Mouse (Mus musculus) liver, adult (tissue): ENCODE results near the gene Rbm47.

Source experiments
- GATA4 ChIP-seq: IDR thresholded peaks from 2 replicates; pipeline ENCODE4 v1.6.1; 2014; ENCODE audit warnings: mild to moderate bottlenecking, low read length; ENCODE audit not compliant: insufficient replicate concordance

The Rbm47 gene

GRCm38 (mm10) chr5:66008245-66008967 lies 164.5 kb downstream of the Rbm47 start:
- no peak for TF ChIP-seq GATA4

GRCm38 (mm10) chr5:66005041-66005678 lies 167.8 kb downstream of the Rbm47 start:
- TF ChIP-seq GATA4 = no peak

- TF ChIP-seq GATA4 = no peak
These were observed 168.6 kb downstream of the Rbm47 start, which contains the start of gene 9130230L23Rik for GRCm38 (mm10) chr5:66004134-66004925. TSS of gene 9130230L23Rik (minus strand) at chr5:66004285.

GRCm38 (mm10) chr5:66001232-66001631 lies 171.7 kb downstream of the Rbm47 start:
- no peak for TF ChIP-seq GATA4

- TF ChIP-seq GATA4 = no peak
These were observed 172.3 kb downstream of the Rbm47 start for GRCm38 (mm10) chr5:66000567-66001125.

GRCm38 (mm10) chr5:66000074-66000473 lies 172.8 kb downstream of the Rbm47 start:
- TF ChIP-seq GATA4 = no peak

- no peak for TF ChIP-seq GATA4
These were observed 173.8 kb downstream of the Rbm47 start for GRCm38 (mm10) chr5:65999106-65999505.

GRCm38 (mm10) chr5:65997813-65998212 lies 175.1 kb downstream of the Rbm47 start:
- TF ChIP-seq GATA4 = no peak

GRCm38 (mm10) chr5:65994643-65995042 lies 178.3 kb downstream of the Rbm47 start:
- no peak for TF ChIP-seq GATA4

- no peak for TF ChIP-seq GATA4
These were observed 181.7 kb downstream of the Rbm47 start for GRCm38 (mm10) chr5:65991191-65991590.

- no peak for TF ChIP-seq GATA4
These were observed 186.5 kb downstream of the Rbm47 start for GRCm38 (mm10) chr5:65986426-65986825.

- TF ChIP-seq GATA4 = no peak
These were observed 197.2 kb downstream of the Rbm47 start for GRCm38 (mm10) chr5:65975731-65976130.

- TF ChIP-seq GATA4 = no peak
These were observed 199.7 kb downstream of the Rbm47 start for GRCm38 (mm10) chr5:65973189-65973588.

GRCm38 (mm10) chr5:65968004-65968403 lies 204.9 kb downstream of the Rbm47 start:
- TF ChIP-seq GATA4 = no peak

- TF ChIP-seq GATA4 = no peak
These were observed 205.8 kb downstream of the Rbm47 start for GRCm38 (mm10) chr5:65967091-65967490.
